Mouse (Mus musculus) heart, embryonic 16.5 days (tissue): ENCODE results near the gene Dnah8. TPM values are rescaled to one million over a fixed set of nuclear protein-coding genes. Genes with fewer than 3 reads are reported as not detected.
A peak's percentile ranks its signal among the peaks of the same experiment; 100 is the strongest.

Experiments used
- ATAC-seq: fragments of 200-750 bp; cut with Nextera tagmentation; replicated peaks from 2 replicates; pipeline ENCODE4 v1.8.0; 2017; ENCODE audit warnings: moderate number of reproducible peaks; ENCODE audit not compliant: insufficient read depth, low FRiP score; ENCODE audit errors: extremely low read depth
- H3K27ac ChIP-seq: fragments of 300-500 bp; sonication (generic); 2 replicates; pipeline ENCODE4 v1.5.1; 2014; ENCODE audit warnings: mild to moderate bottlenecking, low read length, control low read depth, moderate library complexity
- H3K27me3 ChIP-seq: fragments of 300-500 bp; sonication (generic); 2 replicates; pipeline ENCODE4 v1.6.1; 2014; ENCODE audit warnings: low read length, mixed read lengths; ENCODE audit not compliant: control insufficient read depth, insufficient read depth
- H3K36me3 ChIP-seq: fragments of 300-500 bp; sonication (generic); 2 replicates; pipeline ENCODE4 v1.6.1; 2014; ENCODE audit not compliant: control insufficient read depth, insufficient read depth
- H3K4me1 ChIP-seq: fragments of 300-500 bp; sonication (generic); 2 replicates; pipeline ENCODE4 v1.6.1; 2014; ENCODE audit warnings: low read length, mixed read lengths; ENCODE audit not compliant: control insufficient read depth, insufficient read depth
- H3K4me2 ChIP-seq: fragments of 300-500 bp; sonication (generic); 2 replicates; pipeline ENCODE4 v1.6.1; 2014; ENCODE audit warnings: low read depth, mild to moderate bottlenecking, control low read depth, low read length
- H3K4me3 ChIP-seq: fragments of 300-500 bp; sonication (generic); 2 replicates; pipeline ENCODE4 v1.5.1; 2014; ENCODE audit warnings: mild to moderate bottlenecking, control low read depth, low read length
- H3K9ac ChIP-seq: fragments of 300-500 bp; sonication (generic); 2 replicates; pipeline ENCODE4 v1.6.1; 2014; ENCODE audit warnings: low read length, control low read depth
- H3K9me3 ChIP-seq: fragments of 300-500 bp; sonication (generic); replicated peaks from 2 replicates; pipeline ENCODE4 v1.6.1; 2016; ENCODE audit warnings: low read length; ENCODE audit not compliant: control insufficient read depth
- WGBS: fragments of 180-500 bp; shearing (Covaris S2); extraction: QIAGEN DNeasy Blood & Tissue Kit; methylation state at CpG from one replicate; pipeline ENCODE4 v1.1.7; 2014; 5-methylcytosine and 5-hydroxymethylcytosine counted together
- polyA plus RNA-seq: library from polyadenylated mRNA; unstranded; fragments of >200 nt; fragmentation: Nextera tagmentation; extraction: Ambion mirVana; gene quantifications from 2 replicates; pipeline ENCODE4 v1.2.1, GENCODE M21; 2015

Dnah8 gene
- polyA plus RNA-seq, 1 experiment from 2014 or later: 2.9 TPM

- no peak for ATAC-seq
- Histone ChIP-seq H3K27ac (no peak overlapping the region), H3K9me3 (no peaks in the 10 kb centered on the region), H3K27me3 (no peaks in the 10 kb centered on the region), H3K4me2 (no peak overlapping the region), H3K9ac (no peak overlapping the region), H3K4me1 (peaks cover 3% of the 10 kb centered on the region; the same call in 1 of the 2 replicates), H3K36me3 (no peaks in the 10 kb centered on the region), H3K4me3 (no peak overlapping the region)
- 54% methylated on average over 8 of the region's 8 CpGs for WGBS
Measured at GRCm38 (mm10) chr17:30866281-30866680, 242.1 kb downstream of the Dnah8 start.

- Histone ChIP-seq H3K9me3 (no peaks in the 10 kb centered on the region), H3K36me3 (no peaks in the 10 kb centered on the region), H3K4me1 (no peaks in the 10 kb centered on the region), H3K4me3 (no peak overlapping the region), H3K27ac (no peak overlapping the region), H3K4me2 (no peak overlapping the region), H3K27me3 (no peaks in the 10 kb centered on the region), H3K9ac (no peak overlapping the region)
- ATAC-seq: no peak
- 71% methylated on average over 9 of the region's 9 CpGs for WGBS
Measured at GRCm38 (mm10) chr17:30866966-30867365, 242.8 kb downstream of the Dnah8 start.

GRCm38 (mm10) chr17:30871040-30871439, 246.9 kb downstream of the Dnah8 start:
- WGBS: 30% methylated on average over 10 of the region's 10 CpGs
- H3K27ac ChIP-seq: no peak overlapping the region
- H3K4me2 ChIP-seq: no peak overlapping the region
- H3K9ac ChIP-seq: no peak overlapping the region
- no peak overlapping the region for H3K4me3 ChIP-seq
- H3K36me3 ChIP-seq: no peaks in the 10 kb centered on the region
- H3K4me1 ChIP-seq: no peaks in the 10 kb centered on the region; the same call in 1 of the 2 replicates
- H3K9me3 ChIP-seq: peaks cover 6% of the 10 kb centered on the region
- ATAC-seq: no peak
- H3K27me3 ChIP-seq: no peaks in the 10 kb centered on the region

- 46% methylated on average over 15 of the region's 15 CpGs for WGBS
- no peaks in the 10 kb centered on the region for H3K27me3 ChIP-seq
- no peaks in the 10 kb centered on the region for H3K36me3 ChIP-seq
- ATAC-seq: no peak
- peak overlapping the region; percentile 39 for H3K4me2 ChIP-seq
- H3K4me3 ChIP-seq: peak overlapping the region; percentile 9; the same call in 1 of the 2 replicates
- no peak overlapping the region for H3K9ac ChIP-seq
- peaks cover 6% of the 10 kb centered on the region for H3K9me3 ChIP-seq
- no peaks in the 10 kb centered on the region; the same call in 1 of the 2 replicates for H3K4me1 ChIP-seq
- no peak overlapping the region for H3K27ac ChIP-seq
Measured at GRCm38 (mm10) chr17:30874276-30874675, 250.1 kb downstream of the Dnah8 start.

GRCm38 (mm10) chr17:30877456-30877855, 253.3 kb downstream of the Dnah8 start:
- H3K27me3 ChIP-seq: no peaks in the 10 kb centered on the region
- H3K9me3 ChIP-seq: peaks cover 6% of the 10 kb centered on the region
- H3K4me2 ChIP-seq: no peak overlapping the region
- H3K9ac ChIP-seq: no peak overlapping the region
- H3K36me3 ChIP-seq: no peaks in the 10 kb centered on the region
- 71% methylated on average over 7 of the region's 7 CpGs for WGBS
- ATAC-seq: no peak
- no peak overlapping the region for H3K4me3 ChIP-seq
- H3K27ac ChIP-seq: no peak overlapping the region
- H3K4me1 ChIP-seq: peaks cover 2% of the 10 kb centered on the region

GRCm38 (mm10) chr17:30878626-30879025, 254.5 kb downstream of the Dnah8 start:
- no peak overlapping the region for H3K9ac ChIP-seq
- H3K27ac ChIP-seq: no peak overlapping the region
- 24% methylated on average over 6 of the region's 6 CpGs for WGBS
- H3K9me3 ChIP-seq: peaks cover 6% of the 10 kb centered on the region
- peaks cover 8% of the 10 kb centered on the region for H3K4me1 ChIP-seq
- no peak overlapping the region for H3K4me3 ChIP-seq
- no peaks in the 10 kb centered on the region for H3K27me3 ChIP-seq
- no peaks in the 10 kb centered on the region for H3K36me3 ChIP-seq
- ATAC-seq: no peak
- no peak overlapping the region for H3K4me2 ChIP-seq

- Histone ChIP-seq H3K4me3 (no peak overlapping the region), H3K27me3 (no peaks in the 10 kb centered on the region), H3K4me1 (peaks cover 8% of the 10 kb centered on the region), H3K36me3 (no peaks in the 10 kb centered on the region), H3K9ac (no peak overlapping the region), H3K4me2 (no peak overlapping the region), H3K27ac (no peak overlapping the region), H3K9me3 (no peaks in the 10 kb centered on the region)
- WGBS: 82% methylated on average over 3 of the region's 3 CpGs
- no peak for ATAC-seq
Measured at GRCm38 (mm10) chr17:30880391-30880790, 256.2 kb downstream of the Dnah8 start.

- Histone ChIP-seq H3K36me3 (no peaks in the 10 kb centered on the region), H3K9me3 (no peaks in the 10 kb centered on the region), H3K4me3 (no peak overlapping the region), H3K4me1 (peaks cover 8% of the 10 kb centered on the region), H3K4me2 (no peak overlapping the region), H3K27me3 (no peaks in the 10 kb centered on the region), H3K9ac (no peak overlapping the region), H3K27ac (no peak overlapping the region)
- WGBS: 67% methylated on average over 2 of the region's 2 CpGs
- ATAC-seq: no peak
Measured at GRCm38 (mm10) chr17:30881001-30881400, 256.8 kb downstream of the Dnah8 start.

- Histone ChIP-seq H3K27ac (no peak overlapping the region), H3K9me3 (no peaks in the 10 kb centered on the region; the same call in 1 of the 2 replicates), H3K4me1 (peaks cover 8% of the 10 kb centered on the region), H3K4me2 (no peak overlapping the region), H3K27me3 (no peaks in the 10 kb centered on the region), H3K4me3 (no peak overlapping the region), H3K9ac (no peak overlapping the region), H3K36me3 (no peaks in the 10 kb centered on the region)
- WGBS: 2% methylated on average over 6 of the region's 6 CpGs
- peak; percentile 32; the same call in 1 of the 2 replicates for ATAC-seq
Measured at GRCm38 (mm10) chr17:30882206-30882605, 258.1 kb downstream of the Dnah8 start.
